Mouse (Mus musculus) midbrain, embryonic 16.5 days (tissue): Measurements from ENCODE around the gene Sept4. TPM values are rescaled to one million over a fixed set of nuclear protein-coding genes. Genes with fewer than 3 reads are reported as not detected.

Source experiments
- ATAC-seq: fragments of 200-750 bp; cut with Nextera tagmentation; 2 replicates; pipeline ENCODE4 v1.8.0; 2017; ENCODE audit warnings: moderate TSS enrichment
- H3K27ac ChIP-seq: fragments of 300-500 bp; sonication (generic); 2 replicates; pipeline ENCODE4 v1.5.1; 2014; ENCODE audit warnings: mild to moderate bottlenecking, low read length, mixed read lengths
- H3K27me3 ChIP-seq: fragments of 300-500 bp; sonication (generic); 2 replicates; pipeline ENCODE4 v1.6.1; 2014; ENCODE audit warnings: low read depth, low read length, mixed read lengths; ENCODE audit not compliant: control insufficient read depth, insufficient read depth
- H3K36me3 ChIP-seq: fragments of 300-500 bp; sonication (generic); 2 replicates; pipeline ENCODE4 v1.6.1; 2014; ENCODE audit warnings: mild to moderate bottlenecking, low read length, moderate library complexity, mixed read lengths; ENCODE audit not compliant: control insufficient read depth, insufficient read depth
- H3K4me1 ChIP-seq: fragments of 300-500 bp; sonication (generic); 2 replicates; pipeline ENCODE4 v1.6.1; 2014; ENCODE audit warnings: mild to moderate bottlenecking, low read length, mixed read lengths; ENCODE audit not compliant: control insufficient read depth, insufficient read depth
- H3K4me2 ChIP-seq: fragments of 300-500 bp; sonication (generic); 2 replicates; pipeline ENCODE4 v1.6.1; 2014; ENCODE audit warnings: mild to moderate bottlenecking, low read length, mixed read lengths
- H3K4me3 ChIP-seq: fragments of 300-500 bp; sonication (generic); 2 replicates; pipeline ENCODE4 v1.5.1; 2014; ENCODE audit warnings: low read depth, mild to moderate bottlenecking, low read length, moderate library complexity, mixed read lengths
- H3K9ac ChIP-seq: fragments of 300-500 bp; sonication (generic); 2 replicates; pipeline ENCODE4 v1.6.1; 2014; ENCODE audit warnings: low read depth, low read length, mixed read lengths
- H3K9me3 ChIP-seq: fragments of 300-500 bp; sonication (generic); replicated peaks from 2 replicates; pipeline ENCODE4 v1.6.1; 2014; ENCODE audit warnings: mild to moderate bottlenecking, low read length, mixed read lengths; ENCODE audit not compliant: control insufficient read depth, poor library complexity, severe bottlenecking
- WGBS: fragments of 180-500 bp; shearing (Covaris S2); extraction: QIAGEN DNeasy Blood & Tissue Kit; methylation state at CpG from one replicate; pipeline ENCODE4 v1.1.7; 2014; 5-methylcytosine and 5-hydroxymethylcytosine counted together
- polyA plus RNA-seq: library from polyadenylated mRNA; unstranded; fragments of >200 nt; fragmentation: Nextera tagmentation; extraction: Ambion mirVana; gene quantifications from 2 replicates; pipeline ENCODE4 v1.2.1, GENCODE M21; 2015

The Sept4 gene
- polyA plus RNA-seq, 1 experiment from 2014 or later = 33.6 TPM

- H3K4me3 ChIP-seq = peak overlapping the region; percentile 67
- peaks cover 5% of the 10 kb centered on the region for H3K36me3 ChIP-seq
- peak overlapping the region; percentile 74 for H3K9ac ChIP-seq
- 37% methylated on average over 13 of the region's 13 CpGs for WGBS
- peak overlapping the region; percentile 88 for H3K27ac ChIP-seq
- peak overlapping the region; percentile 81 for H3K4me2 ChIP-seq
- H3K9me3 ChIP-seq = no peaks in the 10 kb centered on the region
- H3K4me1 ChIP-seq = peaks cover 41% of the 10 kb centered on the region
- ATAC-seq = no peak
- H3K27me3 ChIP-seq = no peaks in the 10 kb centered on the region
Observed at GRCm38 (mm10) chr11:87592713-87593598, 24.3 kb downstream of the Sept4 start.

- no peaks in the 10 kb centered on the region for H3K27me3 ChIP-seq
- H3K27ac ChIP-seq = peak overlapping the region; percentile 74
- peak overlapping the region; percentile 68 for H3K4me2 ChIP-seq
- H3K36me3 ChIP-seq = peaks cover 25% of the 10 kb centered on the region
- ATAC-seq = peak; percentile 49
- H3K9me3 ChIP-seq = no peaks in the 10 kb centered on the region
- H3K9ac ChIP-seq = peak overlapping the region; percentile 82
- peak overlapping the region; percentile 54 for H3K4me3 ChIP-seq
- peaks cover 34% of the 10 kb centered on the region for H3K4me1 ChIP-seq
- WGBS = 2% methylated on average over 26 of the region's 37 CpGs
Observed at GRCm38 (mm10) chr11:87595327-87595841, 26.7 kb downstream of the Sept4 start.

- Histone ChIP-seq H3K4me1 (peaks cover 31% of the 10 kb centered on the region), H3K4me3 (peak overlapping the region; percentile 54), H3K27me3 (no peaks in the 10 kb centered on the region), H3K27ac (peak overlapping the region; percentile 74), H3K9ac (peak overlapping the region; percentile 82), H3K9me3 (no peaks in the 10 kb centered on the region), H3K36me3 (peaks cover 29% of the 10 kb centered on the region), H3K4me2 (peak overlapping the region; percentile 68)
- ATAC-seq = no peak
- under 1% methylated on average over 7 of the region's 7 CpGs for WGBS
Observed at GRCm38 (mm10) chr11:87595976-87596375, 27.3 kb downstream of the Sept4 start.

- no peak for ATAC-seq
- Histone ChIP-seq H3K27me3 (no peaks in the 10 kb centered on the region), H3K4me1 (peaks cover 31% of the 10 kb centered on the region), H3K9me3 (no peaks in the 10 kb centered on the region), H3K4me3 (peak overlapping the region; percentile 54), H3K4me2 (peak overlapping the region; percentile 68), H3K36me3 (peaks cover 29% of the 10 kb centered on the region), H3K9ac (peak overlapping the region; percentile 82), H3K27ac (peak overlapping the region; percentile 74)
- 18% methylated on average over 2 of the region's 2 CpGs for WGBS
Observed at GRCm38 (mm10) chr11:87596492-87596891, 27.8 kb downstream of the Sept4 start.

- Histone ChIP-seq H3K4me1 (peaks cover 31% of the 10 kb centered on the region), H3K9ac (peak overlapping the region; percentile 82), H3K4me3 (peak overlapping the region; percentile 54), H3K9me3 (no peaks in the 10 kb centered on the region), H3K27ac (peak overlapping the region; percentile 74), H3K36me3 (peaks cover 35% of the 10 kb centered on the region), H3K27me3 (no peaks in the 10 kb centered on the region), H3K4me2 (peak overlapping the region; percentile 68)
- ATAC-seq = no peak
Observed at GRCm38 (mm10) chr11:87597061-87597460, 28.4 kb downstream of the Sept4 start.

- H3K36me3 ChIP-seq = peaks cover 57% of the 10 kb centered on the region
Observed at GRCm38 (mm10) chr11:87599395-87600089, 30.8 kb downstream of the Sept4 start.

GRCm38 (mm10) chr11:87600322-87600853 lies 31.7 kb downstream of the Sept4 start:
- 96% methylated on average over 10 of the region's 10 CpGs for WGBS
- ATAC-seq = no peak
- Histone ChIP-seq H3K9ac (no peak overlapping the region), H3K27me3 (no peaks in the 10 kb centered on the region), H3K4me2 (no peak overlapping the region), H3K27ac (no peak overlapping the region), H3K4me1 (peaks cover 12% of the 10 kb centered on the region), H3K36me3 (peaks cover 66% of the 10 kb centered on the region), H3K9me3 (no peaks in the 10 kb centered on the region), H3K4me3 (no peak overlapping the region)

More at GRCm38 (mm10) chr11:87599395-87600089, 30.8 kb downstream of the Sept4 start:
- Histone ChIP-seq H3K4me2 (no peak overlapping the region), H3K4me3 (no peak overlapping the region), H3K9me3 (no peaks in the 10 kb centered on the region), H3K9ac (no peak overlapping the region), H3K27me3 (no peaks in the 10 kb centered on the region), H3K27ac (no peak overlapping the region), H3K4me1 (peaks cover 20% of the 10 kb centered on the region)
- WGBS = 87% methylated on average over 13 of the region's 13 CpGs
- no peak for ATAC-seq

- no peaks in the 10 kb centered on the region for H3K9me3 ChIP-seq
- H3K36me3 ChIP-seq = peaks cover 76% of the 10 kb centered on the region
- no peak overlapping the region for H3K9ac ChIP-seq
- 96% methylated on average over 9 of the region's 9 CpGs for whole genome bisulfite sequencing
- no peak overlapping the region for H3K27ac ChIP-seq
- ATAC-seq = no peak
- H3K4me2 ChIP-seq = no peak overlapping the region
- H3K27me3 ChIP-seq = no peaks in the 10 kb centered on the region
- H3K4me3 ChIP-seq = no peak overlapping the region
- H3K4me1 ChIP-seq = peaks cover 2% of the 10 kb centered on the region; the same call in 1 of the 2 replicates
Observed at GRCm38 (mm10) chr11:87602234-87602633, 33.5 kb downstream of the Sept4 start.
